Mouse (Mus musculus): Measurements from ENCODE around the gene Eng. TPM values are rescaled to one million over a fixed set of nuclear protein-coding genes. Genes with fewer than 3 reads are reported as not detected.
A peak's percentile ranks its signal among the peaks of the same experiment; 100 is the strongest.

The Eng gene
- total RNA-seq, 1 experiment: 18.3 TPM

DNA sequence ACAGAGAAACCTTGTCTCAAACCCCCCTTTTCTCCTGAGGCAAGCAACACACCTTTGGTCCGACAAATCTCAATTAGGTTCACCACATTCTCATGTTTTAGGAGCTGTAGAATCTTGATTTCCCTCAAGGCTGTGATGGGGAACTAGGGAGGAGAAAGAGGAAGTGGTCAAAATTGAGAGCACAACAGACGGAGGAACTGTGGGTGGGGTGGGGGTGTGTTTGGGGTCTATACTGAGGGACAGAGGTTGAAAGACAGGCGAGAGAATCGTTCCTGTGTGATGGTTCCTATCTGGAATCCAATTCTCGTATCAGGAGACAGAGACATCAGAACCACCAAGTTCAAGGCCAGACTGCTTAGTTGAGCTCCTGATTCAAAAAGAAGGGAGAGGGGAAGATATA lies 64.0 kb downstream of the Eng start:
- in situ Hi-C loops (cut with MboI; ENCODE audit: low sequenced_read_pairs in 2 of 2, unreplicated experiment in 2 of 2): no loop called here
- no peaks in the 10 kb centered on the region for H3K9me3 ChIP-seq (ENCODE audit: control insufficient read depth, insufficient read depth, low read depth, low read length)
- H3K4me3 ChIP-seq (ENCODE audit: insufficient read depth in 1 of 2, low read depth in 1 of 2, low read length in 2 of 2, poor library complexity in 1 of 2, severe bottlenecking in 1 of 2): no peak overlapping the region
- H3K36me3 ChIP-seq (ENCODE audit: control insufficient read depth, insufficient read depth, low read length, poor library complexity, severe bottlenecking): peaks cover 49% of the 10 kb centered on the region
- no peak for DNase-seq (ENCODE audit: low read depth, low spot score)
- TF ChIP-seq CHD2 (IDR thresholded peaks at IDR 0.05; ENCODE audit: low read depth, low read length) (no peak), ZC3H11A (IDR thresholded peaks at IDR 0.05; ENCODE audit: borderline replicate concordance, low read depth, low read length) (no peak), HCFC1 (IDR thresholded peaks at IDR 0.05; ENCODE audit: borderline replicate concordance, insufficient read depth, low read length) (no peak), ZNF384 (IDR thresholded peaks at IDR 0.05; ENCODE audit: low read depth, low read length) (no peak), MAFK (IDR thresholded peaks at IDR 0.05; ENCODE audit: insufficient read depth, low read depth, low read length) (no peak)
- no peak overlapping the region for H3K27ac ChIP-seq (ENCODE audit: insufficient read depth, low read depth, low read length, poor library complexity, severe bottlenecking)
- peaks cover 5 to 19% of the 10 kb centered on the region in 2 experiments; a peak in 3 of 4 replicates for H3K4me1 ChIP-seq (ENCODE audit: control insufficient read depth in 2 of 2, insufficient read depth in 2 of 2, low read length in 2 of 2, poor library complexity in 1 of 2)
- no peak overlapping the region for H3K9ac ChIP-seq (ENCODE audit: insufficient read depth, low read depth, low read length, poor library complexity, severe bottlenecking)

DNA sequence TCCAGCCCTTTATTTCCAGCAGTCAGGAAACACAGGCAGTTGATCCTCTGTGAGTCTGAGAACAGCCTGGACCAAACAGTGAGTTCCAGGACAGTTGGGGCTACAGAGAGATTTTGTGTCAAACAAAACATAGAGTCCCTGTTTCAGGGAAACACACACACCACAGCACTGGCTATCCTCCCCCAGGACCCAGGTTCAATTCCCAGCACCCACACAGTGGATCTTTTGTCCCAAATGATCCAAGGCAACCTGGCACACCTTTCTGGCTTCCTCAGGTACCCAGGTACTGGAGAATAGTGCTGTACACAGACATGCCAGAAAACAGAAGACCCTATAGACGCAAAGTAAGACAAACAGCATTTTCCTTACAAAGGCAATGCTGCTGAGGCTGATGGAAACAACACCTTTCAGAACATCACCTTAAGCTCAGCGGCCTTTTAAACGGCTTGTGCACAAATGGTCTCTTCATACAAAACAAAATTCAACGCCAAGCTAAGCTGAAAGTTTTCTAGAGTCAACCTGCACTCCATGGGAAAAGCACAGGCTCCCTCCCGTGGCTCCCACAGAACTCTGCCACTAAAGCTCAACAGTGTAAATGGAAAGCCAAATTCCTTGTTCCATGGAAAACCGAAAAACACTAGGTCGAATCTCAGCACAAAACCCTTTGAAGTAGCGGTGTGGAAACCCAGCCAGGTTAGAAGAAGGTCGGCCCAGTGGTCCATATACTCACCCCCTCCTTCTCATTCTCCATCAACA lies 65.1 kb downstream of the Eng start:
- in situ Hi-C loops (cut with MboI; ENCODE audit: low sequenced_read_pairs in 2 of 2, unreplicated experiment in 2 of 2): no loop called here
- Histone ChIP-seq H3K9ac (ENCODE audit: insufficient read depth, low read depth, low read length, poor library complexity, severe bottlenecking) (peak overlapping the region; percentile 97), H3K36me3 (ENCODE audit: control insufficient read depth, insufficient read depth, low read length, poor library complexity, severe bottlenecking) (peaks cover 42% of the 10 kb centered on the region), H3K27ac (ENCODE audit: insufficient read depth, low read depth, low read length, poor library complexity, severe bottlenecking) (peak overlapping the region; percentile 87), H3K4me3 (ENCODE audit: insufficient read depth in 1 of 2, low read depth in 1 of 2, low read length in 2 of 2, poor library complexity in 1 of 2, severe bottlenecking in 1 of 2) (peak overlapping the region; percentile 95 to 99), H3K4me1 (ENCODE audit: control insufficient read depth in 2 of 2, insufficient read depth in 2 of 2, low read length in 2 of 2, poor library complexity in 1 of 2) (peaks cover 5 to 19% of the 10 kb centered on the region in 2 experiments; a peak in 3 of 4 replicates), H3K9me3 (ENCODE audit: control insufficient read depth, insufficient read depth, low read depth, low read length) (no peaks in the 10 kb centered on the region)
- TF ChIP-seq MAFK (IDR thresholded peaks at IDR 0.05; ENCODE audit: insufficient read depth, low read depth, low read length) (no peak), ZC3H11A (IDR thresholded peaks at IDR 0.05; ENCODE audit: borderline replicate concordance, low read depth, low read length) (no peak), CHD2 (IDR thresholded peaks at IDR 0.05; ENCODE audit: low read depth, low read length) (no peak), HCFC1 (IDR thresholded peaks at IDR 0.05; ENCODE audit: borderline replicate concordance, insufficient read depth, low read length) (no peak), ZNF384 (IDR thresholded peaks at IDR 0.05; ENCODE audit: low read depth, low read length) (no peak)
- no peak for DNase-seq (ENCODE audit: low read depth, low spot score)

DNA sequence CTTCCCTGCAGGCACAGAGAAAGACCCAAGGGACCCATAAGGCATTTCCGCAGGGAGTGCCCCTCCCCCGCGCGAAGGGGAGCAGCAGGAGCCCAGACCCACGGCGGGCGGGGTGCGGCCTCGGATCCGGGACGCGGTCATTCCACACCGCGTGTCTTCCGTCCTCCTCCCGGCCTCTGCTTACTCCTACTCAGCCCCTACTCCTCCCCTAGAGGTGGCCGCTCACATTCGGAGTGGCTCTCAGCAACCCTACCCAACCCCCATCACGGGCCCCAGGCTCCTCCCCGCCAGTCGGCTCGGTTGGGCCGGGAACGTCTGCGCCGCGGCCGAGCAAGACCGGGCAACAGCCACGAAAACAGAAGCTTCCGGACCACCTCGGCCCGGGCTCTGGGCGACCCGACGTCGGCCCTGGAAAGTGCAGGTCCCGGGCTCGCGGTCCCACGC lies 65.7 kb downstream of the Eng start:
- no peak for TF ChIP-seq HCFC1 (IDR thresholded peaks at IDR 0.05; ENCODE audit: borderline replicate concordance, insufficient read depth, low read length)
- no peak for TF ChIP-seq MAFK (IDR thresholded peaks at IDR 0.05; ENCODE audit: insufficient read depth, low read depth, low read length)
- no peak for TF ChIP-seq ZNF384 (IDR thresholded peaks at IDR 0.05; ENCODE audit: low read depth, low read length)
- no peak for TF ChIP-seq CHD2 (IDR thresholded peaks at IDR 0.05; ENCODE audit: low read depth, low read length)
- TF ChIP-seq ZC3H11A (IDR thresholded peaks at IDR 0.05; ENCODE audit: borderline replicate concordance, low read depth, low read length): no peak
- Histone ChIP-seq H3K27ac (ENCODE audit: insufficient read depth, low read depth, low read length, poor library complexity, severe bottlenecking) (peak overlapping the region; percentile 87), H3K9ac (ENCODE audit: insufficient read depth, low read depth, low read length, poor library complexity, severe bottlenecking) (peak overlapping the region; percentile 97), H3K36me3 (ENCODE audit: control insufficient read depth, insufficient read depth, low read length, poor library complexity, severe bottlenecking) (peaks cover 35% of the 10 kb centered on the region), H3K9me3 (ENCODE audit: control insufficient read depth, insufficient read depth, low read depth, low read length) (no peaks in the 10 kb centered on the region), H3K4me3 (ENCODE audit: insufficient read depth in 1 of 2, low read depth in 1 of 2, low read length in 2 of 2, poor library complexity in 1 of 2, severe bottlenecking in 1 of 2) (peak overlapping the region; percentile 95 to 99), H3K4me1 (ENCODE audit: control insufficient read depth in 2 of 2, insufficient read depth in 2 of 2, low read length in 2 of 2, poor library complexity in 1 of 2) (peaks cover 5 to 19% of the 10 kb centered on the region in 2 experiments; a peak in 3 of 4 replicates)
- no peak for DNase-seq (ENCODE audit: low read depth, low spot score)
- in situ Hi-C loops (cut with MboI; ENCODE audit: low sequenced_read_pairs in 2 of 2, unreplicated experiment in 2 of 2): no loop called here

- no peaks in the 10 kb centered on the region for H3K9me3 ChIP-seq (ENCODE audit: control insufficient read depth, insufficient read depth, low read depth, low read length)
Measured at GRCm38 (mm10) chr2:32712586-32712933, 66.2 kb downstream of the Eng start.

More at GRCm38 (mm10) chr2:32712586-32712933, 66.2 kb downstream of the Eng start:
- Histone ChIP-seq H3K4me3 (ENCODE audit: insufficient read depth in 1 of 2, low read depth in 1 of 2, low read length in 2 of 2, poor library complexity in 1 of 2, severe bottlenecking in 1 of 2) (peak overlapping the region; percentile 95 to 99), H3K4me1 (ENCODE audit: control insufficient read depth in 2 of 2, insufficient read depth in 2 of 2, low read length in 2 of 2, poor library complexity in 1 of 2) (peaks cover 5 to 19% of the 10 kb centered on the region in 2 experiments; a peak in 3 of 4 replicates), H3K36me3 (ENCODE audit: control insufficient read depth, insufficient read depth, low read length, poor library complexity, severe bottlenecking) (peaks cover 32% of the 10 kb centered on the region), H3K27ac (ENCODE audit: insufficient read depth, low read depth, low read length, poor library complexity, severe bottlenecking) (peak overlapping the region; percentile 87), H3K9ac (ENCODE audit: insufficient read depth, low read depth, low read length, poor library complexity, severe bottlenecking) (peak overlapping the region; percentile 97)
- TF ChIP-seq CHD2 (IDR thresholded peaks at IDR 0.05; ENCODE audit: low read depth, low read length) (no peak), ZC3H11A (IDR thresholded peaks at IDR 0.05; ENCODE audit: borderline replicate concordance, low read depth, low read length) (no peak), HCFC1 (IDR thresholded peaks at IDR 0.05; ENCODE audit: borderline replicate concordance, insufficient read depth, low read length) (peak; percentile 93), MAFK (IDR thresholded peaks at IDR 0.05; ENCODE audit: insufficient read depth, low read depth, low read length) (no peak), ZNF384 (IDR thresholded peaks at IDR 0.05; ENCODE audit: low read depth, low read length) (no peak)
- in situ Hi-C loops (cut with MboI; ENCODE audit: low sequenced_read_pairs in 2 of 2, unreplicated experiment in 2 of 2): no loop called here
- peak; percentile 83 for DNase-seq (ENCODE audit: low read depth, low spot score)

Measured in ES-E14 (cell line).